Mouse (Mus musculus) stomach, embryonic 14.5 days (tissue): ENCODE data around the gene Rps6kb2. TPM values are rescaled to one million over a fixed set of nuclear protein-coding genes. Genes with fewer than 3 reads are reported as not detected.
A peak's percentile ranks its signal among the peaks of the same experiment; 100 is the strongest.
"Not testable (repeated sequence)": the region's sequence is repeated elsewhere in the genome, so short reads cannot be mapped to it uniquely, and the experiment has no call there.

ENCODE experiments used
- ATAC-seq: fragments of 200-750 bp; cut with Nextera tagmentation; 2 replicates; pipeline ENCODE4 v1.8.0; 2017; ENCODE audit warnings: low read depth, moderate TSS enrichment; ENCODE audit not compliant: insufficient number of reproducible peaks, insufficient read depth, low FRiP score
- H3K27ac ChIP-seq: fragments of 300-500 bp; sonication (generic); 2 replicates; pipeline ENCODE4 v1.5.1; 2014; ENCODE audit warnings: mild to moderate bottlenecking, low read length, moderate library complexity, mixed read lengths
- H3K27me3 ChIP-seq: fragments of 300-500 bp; sonication (generic); 2 replicates; pipeline ENCODE4 v1.6.1; 2014; ENCODE audit warnings: low read length, control low read depth, mixed read lengths; ENCODE audit not compliant: control insufficient read depth, insufficient read depth
- H3K36me3 ChIP-seq: fragments of 300-500 bp; sonication (generic); 2 replicates; pipeline ENCODE4 v1.6.1; 2014; ENCODE audit warnings: mild to moderate bottlenecking, control low read depth, low read length, moderate library complexity, mixed read lengths; ENCODE audit not compliant: control insufficient read depth, insufficient read depth
- H3K4me1 ChIP-seq: fragments of 300-500 bp; sonication (generic); 2 replicates; pipeline ENCODE4 v1.6.1; 2014; ENCODE audit warnings: low read length, control low read depth, mixed read lengths; ENCODE audit not compliant: control insufficient read depth, insufficient read depth
- H3K4me2 ChIP-seq: fragments of 300-500 bp; sonication (generic); replicated peaks from 2 replicates; pipeline ENCODE4 v1.6.1; 2014; ENCODE audit warnings: low read depth, low read length, control low read depth
- H3K4me3 ChIP-seq: fragments of 300-500 bp; sonication (generic); 2 replicates; pipeline ENCODE4 v1.5.1; 2014; ENCODE audit warnings: low read depth, low read length, control low read depth
- H3K9ac ChIP-seq: fragments of 300-500 bp; sonication (generic); replicated peaks from 2 replicates; pipeline ENCODE4 v1.6.1; 2014; ENCODE audit warnings: low read depth, mild to moderate bottlenecking, control low read depth, low read length, moderate library complexity, mixed read lengths
- H3K9me3 ChIP-seq: fragments of 300-500 bp; sonication (generic); 2 replicates; pipeline ENCODE4 v1.6.1; 2016; ENCODE audit warnings: low read depth, low read length, control low read depth; ENCODE audit not compliant: control insufficient read depth
- WGBS: fragments of 180-500 bp; shearing (Covaris S2); extraction: QIAGEN DNeasy Blood & Tissue Kit; methylation state at CpG from one replicate; pipeline ENCODE4 v1.1.7; 2014; 5-methylcytosine and 5-hydroxymethylcytosine counted together
- polyA plus RNA-seq: library from polyadenylated mRNA; unstranded; fragments of >200 nt; fragmentation: Nextera tagmentation; extraction: Ambion mirVana; gene quantifications from 2 replicates; pipeline ENCODE4 v1.2.1, GENCODE M21; 2014

Rps6kb2 gene
- polyA plus RNA-seq, 1 experiment from 2014 or later = 38.9 TPM

- no peak for ATAC-seq
- no peaks in the 10 kb centered on the region for H3K27me3 ChIP-seq
- no peak overlapping the region for H3K27ac ChIP-seq
- 76% methylated on average over 2 of the region's 2 CpGs for WGBS
- H3K9me3 ChIP-seq = no peaks in the 10 kb centered on the region
- no peak overlapping the region for H3K4me2 ChIP-seq
- peaks cover 7% of the 10 kb centered on the region for H3K4me1 ChIP-seq
- no peak overlapping the region for H3K9ac ChIP-seq
- no peak overlapping the region for H3K4me3 ChIP-seq
- peaks cover 34% of the 10 kb centered on the region for H3K36me3 ChIP-seq
These were observed 31.4 kb downstream of the Rps6kb2 start for GRCm38 (mm10) chr19:4131768-4132167.

GRCm38 (mm10) chr19:4131075-4131474 lies 32.1 kb downstream of the Rps6kb2 start:
- WGBS = 95% methylated on average over 5 of the region's 5 CpGs
- H3K4me2 ChIP-seq = no peak overlapping the region
- no peak overlapping the region for H3K4me3 ChIP-seq
- no peaks in the 10 kb centered on the region for H3K27me3 ChIP-seq
- H3K27ac ChIP-seq = no peak overlapping the region
- no peaks in the 10 kb centered on the region for H3K9me3 ChIP-seq
- H3K4me1 ChIP-seq = peaks cover 11% of the 10 kb centered on the region
- H3K9ac ChIP-seq = no peak overlapping the region
- ATAC-seq = no peak
- peaks cover 34% of the 10 kb centered on the region for H3K36me3 ChIP-seq

- H3K27ac ChIP-seq = no peak overlapping the region
- H3K36me3 ChIP-seq = peaks cover 34% of the 10 kb centered on the region
- H3K4me3 ChIP-seq = no peak overlapping the region
- no peak overlapping the region for H3K4me2 ChIP-seq
- no peaks in the 10 kb centered on the region for H3K9me3 ChIP-seq
- H3K27me3 ChIP-seq = no peaks in the 10 kb centered on the region
- no peak for ATAC-seq
- WGBS = 86% methylated on average over 4 of the region's 4 CpGs
- no peak overlapping the region for H3K9ac ChIP-seq
- peaks cover 11% of the 10 kb centered on the region for H3K4me1 ChIP-seq
These were observed 33.0 kb downstream of the Rps6kb2 start for GRCm38 (mm10) chr19:4130106-4130505.

GRCm38 (mm10) chr19:4129462-4129861 lies 33.7 kb downstream of the Rps6kb2 start:
- Histone ChIP-seq H3K4me2 (no peak overlapping the region), H3K9me3 (no peaks in the 10 kb centered on the region), H3K4me1 (peaks cover 11% of the 10 kb centered on the region), H3K4me3 (no peak overlapping the region), H3K9ac (no peak overlapping the region), H3K27me3 (no peaks in the 10 kb centered on the region), H3K27ac (no peak overlapping the region), H3K36me3 (peaks cover 34% of the 10 kb centered on the region)
- 91% methylated on average over 7 of the region's 7 CpGs for WGBS
- ATAC-seq = no peak

GRCm38 (mm10) chr19:4126759-4127495 lies 36.2 kb downstream of the Rps6kb2 start:
- 59% methylated on average over 7 of the region's 7 CpGs for WGBS
- H3K27ac ChIP-seq = no peak overlapping the region
- no peaks in the 10 kb centered on the region for H3K27me3 ChIP-seq
- peak overlapping the region; percentile 86 for H3K4me2 ChIP-seq
- no peak for ATAC-seq
- H3K9me3 ChIP-seq = no peaks in the 10 kb centered on the region
- peaks cover 11% of the 10 kb centered on the region for H3K4me1 ChIP-seq
- peak overlapping the region; percentile 77 for H3K9ac ChIP-seq
- peaks cover 22% of the 10 kb centered on the region for H3K36me3 ChIP-seq
- H3K4me3 ChIP-seq = peak overlapping the region; percentile 80

- peak within 1 kb of the TSS; percentile 80 for H3K4me3 ChIP-seq
- peak within 1 kb of the TSS; percentile 77 for H3K9ac ChIP-seq
- H3K27me3 ChIP-seq = no peaks in the 10 kb centered on the region
- WGBS = under 1% methylated on average over 60 of the region's 64 CpGs
- ATAC-seq = peak; percentile 94
- peaks cover 11% of the 10 kb centered on the region for H3K4me1 ChIP-seq
- peaks cover 13% of the 10 kb centered on the region; the same call in 1 of the 2 replicates for H3K36me3 ChIP-seq
- peak within 1 kb of the TSS; percentile 86 for H3K4me2 ChIP-seq
- peak within 1 kb of the TSS; percentile 39; the same call in 1 of the 2 replicates for H3K27ac ChIP-seq
- H3K9me3 ChIP-seq = no peaks in the 10 kb centered on the region
These were observed 37.1 kb downstream of the Rps6kb2 start, which contains the start of gene Aip for GRCm38 (mm10) chr19:4125741-4126696. TSS of gene Aip (minus strand) at chr19:4125858.

GRCm38 (mm10) chr19:4125268-4125667 lies 37.9 kb downstream of the Rps6kb2 start:
- ATAC-seq = peak; percentile 25
- WGBS = 16% methylated on average over 4 of the region's 4 CpGs
- H3K9ac ChIP-seq, H3K27me3 ChIP-seq, H3K9me3 ChIP-seq: not testable (repeated sequence)
- Histone ChIP-seq H3K27ac (0 out of 2 replicates have a peak overlapping the region, but pooled peaks have one; percentile 39), H3K4me3 (peak overlapping the region; percentile 80), H3K4me2 (peak overlapping the region; percentile 35), H3K36me3 (peaks cover 11% of the 10 kb centered on the region; the same call in 1 of the 2 replicates), H3K4me1 (peaks cover 17% of the 10 kb centered on the region)

- Histone ChIP-seq H3K9me3 (no peaks in the 10 kb centered on the region), H3K4me2 (no peak overlapping the region; the same call in 1 of the 2 replicates), H3K27ac (no peak overlapping the region), H3K27me3 (no peaks in the 10 kb centered on the region), H3K36me3 (peaks cover 5% of the 10 kb centered on the region; the same call in 1 of the 2 replicates), H3K4me3 (no peak overlapping the region), H3K4me1 (peaks cover 18% of the 10 kb centered on the region), H3K9ac (no peak overlapping the region)
- 72% methylated on average over 4 of the region's 4 CpGs for WGBS
- no peak for ATAC-seq
These were observed 38.7 kb downstream of the Rps6kb2 start for GRCm38 (mm10) chr19:4124432-4124831.
